Mouse (Mus musculus): ENCODE data around the gene Olfr67.

DNA sequence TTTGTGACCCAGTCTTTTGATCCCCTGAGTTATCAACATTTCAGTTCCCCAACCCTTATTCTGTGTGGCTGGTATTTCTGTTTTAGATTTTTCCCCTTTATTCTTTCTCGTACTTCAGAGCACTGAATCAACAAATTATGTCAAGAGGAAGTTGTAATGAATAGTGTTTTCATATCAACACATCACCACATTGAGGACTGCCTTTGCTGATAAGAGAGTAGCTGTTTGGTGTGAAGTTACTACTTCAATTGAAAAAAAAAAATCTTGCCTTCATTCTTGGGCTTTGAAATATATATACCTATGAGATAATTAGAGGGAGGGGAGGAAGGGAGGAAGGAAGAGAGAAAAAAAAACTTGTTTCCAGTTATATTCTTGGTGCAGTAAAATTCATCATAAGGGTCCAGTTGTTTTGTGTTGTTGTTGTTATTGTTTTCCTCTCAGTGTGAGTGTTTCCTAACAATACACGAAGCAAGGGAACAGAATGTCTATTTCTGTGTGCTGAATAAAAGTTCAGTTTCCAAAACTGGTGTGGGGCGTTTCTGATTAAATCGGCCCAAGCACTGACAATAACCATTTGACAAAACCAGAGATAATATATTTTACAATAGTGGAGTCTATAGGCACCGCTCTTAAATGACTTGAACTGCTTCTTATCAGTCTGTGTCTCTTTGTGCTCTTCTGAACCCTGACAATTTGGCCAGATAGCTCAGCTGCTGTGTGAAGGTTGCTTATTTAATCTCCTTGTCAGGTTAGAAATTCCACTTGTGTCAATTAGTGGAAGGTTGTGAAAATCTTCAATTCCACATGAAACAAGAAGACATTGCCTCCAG lies 17.6 kb upstream of the Olfr67 start:
- TF ChIP-seq CTCF (IDR thresholded peaks at IDR 0.05; ENCODE audit: control insufficient read depth, insufficient read depth, low read length), result no peak
- no peak for TF ChIP-seq POLR2A (IDR thresholded peaks at IDR 0.05; ENCODE audit: borderline replicate concordance, control insufficient read depth, low read depth, low read length)

Data from bone marrow, adult 2 months (tissue).